Mouse (Mus musculus) lung, postnatal 25 days (tissue): ENCODE measurements around the gene Psmb9.
A peak's percentile ranks its signal among the peaks of the same experiment; 100 is the strongest.

Experiments
- DNase-seq: peaks from one replicate; pipeline ENCODE4 v3.0.0; 2022; ENCODE audit warnings: low spot score

The Psmb9 gene

GRCm38 (mm10) chr17:34205746-34206176 lies 18.2 kb upstream of the Psmb9 start:
- peak; percentile 64 for DNase-seq

GRCm38 (mm10) chr17:34205021-34205745 lies 17.6 kb upstream of the Psmb9 start:
- DNase-seq = no peak

GRCm38 (mm10) chr17:34204303-34205010 lies 16.9 kb upstream of the Psmb9 start:
- peak; percentile 93 for DNase-seq

- no peak for DNase-seq
Measured at GRCm38 (mm10) chr17:34203444-34203843, 15.9 kb upstream of the Psmb9 start, which contains the start of gene Tap2. Gene Tap2, plus strand, starts transcription at chr17:34203527.

GRCm38 (mm10) chr17:34202760-34203442 lies 15.3 kb upstream of the Psmb9 start:
- DNase-seq = no peak

GRCm38 (mm10) chr17:34201506-34202055 lies 14.0 kb upstream of the Psmb9 start:
- no peak for DNase-seq

- no peak for DNase-seq
Measured at GRCm38 (mm10) chr17:34200772-34201505, 13.4 kb upstream of the Psmb9 start.

- no peak for DNase-seq
Measured at GRCm38 (mm10) chr17:34200047-34200446, 12.5 kb upstream of the Psmb9 start.

GRCm38 (mm10) chr17:34199050-34199619 lies 11.6 kb upstream of the Psmb9 start:
- no peak for DNase-seq

- no peak for DNase-seq
Measured at GRCm38 (mm10) chr17:34198521-34198912, 11.0 kb upstream of the Psmb9 start.

GRCm38 (mm10) chr17:34197904-34198520 lies 10.4 kb upstream of the Psmb9 start:
- DNase-seq = peak; percentile 85

GRCm38 (mm10) chr17:34196941-34197894 lies 9.7 kb upstream of the Psmb9 start, which contains the start of gene Psmb8:
Gene Psmb8, plus strand, starts transcription at chr17:34197721.
- DNase-seq = peak; percentile 96

GRCm38 (mm10) chr17:34196491-34196890 lies 8.9 kb upstream of the Psmb9 start:
- DNase-seq = no peak

GRCm38 (mm10) chr17:34194723-34195122 lies 7.2 kb upstream of the Psmb9 start:
- no peak for DNase-seq

- DNase-seq = no peak
Measured at GRCm38 (mm10) chr17:34193468-34193867, 5.9 kb upstream of the Psmb9 start.

GRCm38 (mm10) chr17:34192852-34193251 lies 5.3 kb upstream of the Psmb9 start:
- no peak for DNase-seq

GRCm38 (mm10) chr17:34188986-34189385 lies 1.4 kb upstream of the Psmb9 start:
- DNase-seq = no peak

- no peak for DNase-seq
Measured at GRCm38 (mm10) chr17:34188010-34188409, 446 bp upstream of the Psmb9 start.

GRCm38 (mm10) chr17:34186885-34187260 lies 691 bp downstream of the Psmb9 start:
- DNase-seq = peak; percentile 47

- no peak for DNase-seq
Measured at GRCm38 (mm10) chr17:34185526-34185925, 2.0 kb downstream of the Psmb9 start.
